Mouse (Mus musculus) yolk sac, embryonic 10.5 days (tissue): ENCODE measurements around the gene Taf15.

Experiments
- DNase-seq: peaks from one replicate; pipeline ENCODE4 v3.0.0-alpha.2; 2017; ENCODE audit warnings: low spot score

Taf15 gene

DNA sequence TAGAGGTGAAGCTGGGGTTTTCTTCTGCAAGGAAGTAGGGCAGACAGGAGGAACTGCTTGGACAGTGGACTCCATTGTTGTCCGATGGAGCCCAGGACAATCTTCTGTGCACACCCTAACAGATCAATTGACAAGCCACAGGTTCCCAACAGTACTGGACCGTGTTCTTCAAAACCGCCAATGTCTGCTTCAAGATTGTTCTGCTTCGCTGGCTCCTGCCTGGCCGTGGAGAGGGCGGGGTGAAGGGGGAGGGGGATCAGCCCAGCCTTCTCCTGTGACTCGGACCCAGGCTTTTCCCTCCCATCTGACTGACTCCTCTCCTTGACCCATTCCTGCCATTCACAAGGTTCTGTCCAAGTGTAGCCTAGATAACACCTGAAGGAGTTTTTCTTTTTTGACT lies 15.6 kb upstream of the Taf15 start:
- DNase-seq, result no peak

DNA sequence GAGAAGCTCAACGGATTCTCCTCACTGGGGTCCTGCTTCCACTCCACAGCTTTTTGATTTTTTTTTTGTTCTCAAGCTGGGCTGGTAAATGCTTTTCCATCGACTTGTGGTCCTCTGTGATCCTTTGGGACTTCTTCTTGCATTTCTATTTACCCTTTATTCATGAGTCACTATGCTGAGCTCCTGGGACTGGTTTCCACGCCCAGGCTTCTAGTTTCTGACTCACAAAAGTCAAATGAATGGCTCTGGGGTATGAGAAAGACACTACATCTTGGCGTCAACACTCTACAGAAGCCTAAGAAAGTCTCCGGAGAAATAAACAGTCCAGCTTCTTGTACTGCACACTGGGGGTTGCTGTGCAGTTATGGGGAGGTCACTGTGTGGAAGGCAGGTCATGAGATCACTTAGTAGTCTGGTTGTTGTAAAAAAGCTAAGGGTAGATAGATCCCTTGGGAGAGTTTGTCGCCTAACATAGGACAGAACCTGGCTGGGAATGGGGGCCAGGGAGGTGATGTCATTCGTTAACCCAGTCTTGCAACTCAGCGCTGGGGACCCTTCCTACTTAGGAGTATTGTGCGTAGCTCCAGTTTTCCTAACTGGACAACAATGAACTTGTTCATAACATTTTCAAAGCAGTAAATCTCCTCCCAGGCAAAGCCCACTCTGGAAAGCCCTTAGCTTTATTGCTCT lies 14.8 kb upstream of the Taf15 start:
- no peak for DNase-seq

GRCm38 (mm10) chr11:83461462-83462027 lies 11.3 kb upstream of the Taf15 start:
- no peak for DNase-seq

DNA sequence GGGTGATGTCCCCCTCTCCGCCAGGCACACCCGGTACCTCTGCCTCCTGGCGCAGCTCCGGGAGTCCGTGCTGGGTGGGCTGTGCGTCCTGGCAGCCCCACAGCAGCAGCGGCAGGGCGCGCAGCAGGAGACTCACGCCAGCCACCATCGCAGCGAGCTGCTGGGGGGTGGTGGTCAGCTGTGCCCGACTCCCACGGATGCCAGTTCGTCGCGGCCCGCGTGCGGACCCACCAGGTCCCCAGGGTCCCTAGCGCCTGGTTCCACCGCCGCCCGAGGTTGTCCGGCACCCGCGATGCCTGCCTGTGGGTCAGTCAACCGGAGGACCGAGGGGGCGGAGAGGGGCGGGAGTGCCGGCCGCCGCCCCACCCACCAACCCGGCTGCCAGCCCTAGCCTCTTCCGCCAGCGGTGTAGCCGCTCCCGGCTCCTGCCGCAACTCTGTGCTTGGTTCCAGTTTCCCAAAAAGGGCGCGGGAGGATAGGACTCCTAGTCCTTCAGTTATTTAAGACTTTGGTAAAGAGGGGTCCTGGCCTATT lies 10.1 kb upstream of the Taf15 start, which contains the start of gene Mmp28:
Mmp28 (minus strand) TSS at position 361 of the 534 bp plus-strand sequence.
- DNase-seq, result no peak

GRCm38 (mm10) chr11:83465976-83466375 lies 6.9 kb upstream of the Taf15 start:
- DNase-seq, result no peak

DNA sequence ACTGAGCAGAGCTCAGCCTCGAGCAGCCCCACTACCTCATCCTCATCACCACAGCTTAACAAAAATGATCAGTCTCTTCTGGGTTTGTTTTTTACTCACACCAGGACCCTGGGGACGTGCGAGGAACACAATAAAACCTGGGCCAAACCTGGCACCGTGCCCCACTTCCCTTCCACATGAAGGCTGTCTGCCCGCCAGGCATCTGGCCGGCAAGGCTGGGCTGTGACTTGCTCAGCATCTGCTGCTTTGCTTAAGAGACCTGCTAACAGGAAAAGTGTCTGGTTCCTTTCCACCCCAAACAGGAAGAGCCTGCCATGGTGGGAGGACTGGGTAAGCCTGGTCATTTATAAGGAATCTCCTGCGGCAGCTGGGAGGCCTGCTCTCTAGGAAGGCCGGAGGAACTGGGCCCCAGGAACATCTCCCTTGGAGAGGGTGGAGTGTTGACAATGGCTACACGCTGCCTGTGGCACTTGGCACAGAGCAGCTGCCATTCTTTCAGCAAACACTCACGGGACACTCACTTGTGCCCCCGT lies 5.7 kb upstream of the Taf15 start:
- peak; percentile 22 for DNase-seq

- no peak for DNase-seq
These were observed 4.1 kb upstream of the Taf15 start for GRCm38 (mm10) chr11:83468765-83469164.

DNA sequence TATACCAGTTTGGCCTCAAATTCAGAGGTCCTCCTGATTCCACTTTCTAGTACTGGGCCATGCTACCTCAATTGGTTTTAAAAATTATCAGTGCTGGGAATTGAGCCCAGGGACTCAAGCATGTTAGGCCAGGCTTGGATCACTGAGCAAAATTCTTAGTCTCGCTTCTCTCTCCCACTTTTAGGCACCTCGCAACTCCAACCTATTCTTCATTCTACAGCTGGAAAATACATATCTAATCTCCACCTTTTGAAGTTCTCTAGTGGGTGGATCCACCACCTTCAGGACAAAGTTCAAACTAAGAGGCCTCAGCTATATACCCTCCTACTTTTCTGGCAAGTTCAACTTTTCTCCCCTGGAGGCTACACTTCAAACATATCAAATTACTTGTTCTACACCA lies 1.1 kb upstream of the Taf15 start:
- no peak for DNase-seq

DNA sequence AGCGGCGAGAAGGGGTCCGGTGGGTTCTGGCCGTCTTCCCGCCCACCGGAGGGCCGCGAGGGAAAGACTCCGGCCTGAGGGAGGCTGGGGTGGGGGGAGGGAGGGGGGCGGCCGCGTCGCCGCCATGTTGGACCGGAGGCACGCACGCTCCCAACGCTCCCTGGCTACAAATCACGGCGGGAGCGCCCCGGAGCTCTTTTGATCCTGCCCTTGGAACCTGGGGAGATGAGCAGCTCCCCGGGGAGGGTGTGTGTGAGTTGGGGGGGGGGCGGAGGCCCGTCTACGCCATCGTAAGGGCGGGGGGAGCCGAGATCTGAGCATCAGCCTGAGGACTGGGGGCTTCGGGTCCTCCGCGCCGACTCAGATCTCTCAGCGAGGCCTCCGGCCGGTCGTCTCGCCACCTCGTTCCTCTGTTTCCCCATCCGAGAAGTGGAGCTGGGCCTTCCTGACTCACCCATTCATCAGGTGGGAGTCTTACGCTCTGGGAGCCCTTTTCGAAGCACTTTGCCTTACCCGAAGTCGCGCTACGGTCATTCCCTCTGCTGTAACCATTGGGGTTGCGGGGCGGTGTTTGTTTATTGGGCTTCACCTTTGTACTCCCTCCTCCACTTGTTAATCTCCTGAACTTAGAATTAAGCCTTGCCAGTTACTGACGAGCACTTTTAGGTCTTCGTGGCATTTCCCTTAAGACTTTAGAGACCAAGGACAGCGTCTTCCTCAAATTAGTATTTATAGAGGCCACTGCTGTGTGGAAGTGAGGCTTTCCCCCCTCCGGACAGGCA lies 540 bp downstream of the Taf15 start:
- no peak for DNase-seq

DNA sequence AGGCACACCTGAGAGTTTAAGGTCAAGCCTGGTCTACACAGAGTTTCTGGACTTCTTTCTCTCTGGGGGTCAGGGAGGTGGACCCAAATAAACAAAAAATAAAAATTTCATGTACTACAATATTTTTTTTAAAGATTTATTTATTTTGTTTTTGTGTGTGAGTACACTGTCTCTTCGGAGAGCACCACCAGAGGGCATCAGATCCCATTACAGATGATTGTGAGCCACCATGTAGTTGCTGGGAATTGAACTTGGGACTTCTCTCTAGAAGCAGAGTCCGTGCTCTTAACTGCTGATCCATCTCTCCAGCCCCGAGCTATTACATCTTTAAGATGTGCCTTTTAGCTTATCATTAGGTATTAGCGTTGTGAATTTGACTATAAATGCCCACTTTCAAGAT lies 18.6 kb downstream of the Taf15 start:
- no peak for DNase-seq

DNA sequence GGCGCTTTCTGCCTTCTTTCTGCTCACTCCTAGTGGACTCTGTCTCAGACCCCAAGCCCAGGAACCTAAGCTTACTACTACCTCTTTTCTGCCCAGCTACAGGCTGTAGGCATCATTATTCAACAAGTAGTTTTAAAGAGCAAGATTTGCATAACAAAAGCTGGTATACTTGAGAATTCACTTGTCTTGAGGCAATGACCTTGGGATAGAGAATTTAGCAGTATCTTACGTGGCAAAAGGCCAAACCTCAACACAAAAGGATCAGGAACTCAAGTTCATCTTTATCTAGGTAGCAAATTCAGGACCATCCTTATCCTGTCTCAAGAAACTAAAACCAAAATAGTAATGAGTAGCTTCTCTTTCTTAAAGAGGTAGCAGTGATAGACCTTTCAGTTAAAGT lies 22.7 kb downstream of the Taf15 start:
- DNase-seq, result no peak

- no peak for DNase-seq
These were observed 31.4 kb downstream of the Taf15 start for GRCm38 (mm10) chr11:83504308-83504707.

- DNase-seq, result no peak
These were observed 36.6 kb downstream of the Taf15 start for GRCm38 (mm10) chr11:83509521-83509920.

DNA sequence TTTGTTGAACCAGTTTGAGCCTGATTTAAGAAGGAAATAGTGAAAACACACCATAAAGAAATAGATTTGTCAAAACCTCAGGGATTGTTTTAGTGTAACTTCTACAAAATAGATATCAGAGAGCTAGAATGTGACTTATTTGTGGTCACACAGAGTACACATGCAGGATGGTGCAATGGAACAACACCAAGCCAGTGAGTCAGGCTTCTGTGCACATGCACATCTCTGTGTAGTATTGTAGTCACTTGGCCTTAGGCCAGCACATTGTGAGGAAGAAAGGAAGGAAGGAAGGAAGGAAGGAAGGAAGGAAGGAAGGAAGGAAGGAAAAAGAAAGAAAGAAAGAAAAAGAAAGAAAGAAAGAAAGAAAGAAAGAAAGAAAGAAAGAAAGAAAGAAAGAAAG lies 44.3 kb downstream of the Taf15 start:
- no peak for DNase-seq

- DNase-seq, result no peak
These were observed 45.5 kb downstream of the Taf15 start for GRCm38 (mm10) chr11:83518371-83518770.

GRCm38 (mm10) chr11:83522075-83522474 lies 49.2 kb downstream of the Taf15 start, which contains the start of gene Heatr9:
Gene Heatr9, minus strand, starts transcription at chr11:83522175.
- DNase-seq, result no peak

GRCm38 (mm10) chr11:83529024-83529423 lies 56.1 kb downstream of the Taf15 start:
- no peak for DNase-seq

- no peak for DNase-seq
These were observed 57.5 kb downstream of the Taf15 start, which contains the start of gene Ccl5 for GRCm38 (mm10) chr11:83530360-83530759. Gene Ccl5, minus strand, starts transcription at chr11:83530518.

DNA sequence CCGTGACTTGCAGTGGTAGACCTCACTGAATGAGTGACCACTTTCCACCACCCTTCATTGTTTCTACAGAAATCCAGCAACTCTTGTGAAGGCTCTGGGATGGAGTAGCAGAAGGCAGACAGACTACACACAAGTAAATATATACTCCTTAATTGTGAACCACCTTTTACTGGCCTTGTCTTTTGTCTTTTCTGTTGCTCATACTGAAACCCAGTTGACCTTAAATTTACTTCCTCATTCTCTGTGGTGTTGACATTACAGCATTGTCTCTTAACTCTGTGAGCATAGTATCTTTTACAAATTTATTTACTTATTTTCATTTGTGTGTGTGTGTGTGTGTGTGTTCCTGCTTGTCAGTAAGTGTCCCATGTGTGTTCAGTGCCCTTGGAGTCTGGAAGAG lies 60.3 kb downstream of the Taf15 start:
- DNase-seq, result no peak

- no peak for DNase-seq
These were observed 61.3 kb downstream of the Taf15 start for GRCm38 (mm10) chr11:83534143-83534542.

DNA sequence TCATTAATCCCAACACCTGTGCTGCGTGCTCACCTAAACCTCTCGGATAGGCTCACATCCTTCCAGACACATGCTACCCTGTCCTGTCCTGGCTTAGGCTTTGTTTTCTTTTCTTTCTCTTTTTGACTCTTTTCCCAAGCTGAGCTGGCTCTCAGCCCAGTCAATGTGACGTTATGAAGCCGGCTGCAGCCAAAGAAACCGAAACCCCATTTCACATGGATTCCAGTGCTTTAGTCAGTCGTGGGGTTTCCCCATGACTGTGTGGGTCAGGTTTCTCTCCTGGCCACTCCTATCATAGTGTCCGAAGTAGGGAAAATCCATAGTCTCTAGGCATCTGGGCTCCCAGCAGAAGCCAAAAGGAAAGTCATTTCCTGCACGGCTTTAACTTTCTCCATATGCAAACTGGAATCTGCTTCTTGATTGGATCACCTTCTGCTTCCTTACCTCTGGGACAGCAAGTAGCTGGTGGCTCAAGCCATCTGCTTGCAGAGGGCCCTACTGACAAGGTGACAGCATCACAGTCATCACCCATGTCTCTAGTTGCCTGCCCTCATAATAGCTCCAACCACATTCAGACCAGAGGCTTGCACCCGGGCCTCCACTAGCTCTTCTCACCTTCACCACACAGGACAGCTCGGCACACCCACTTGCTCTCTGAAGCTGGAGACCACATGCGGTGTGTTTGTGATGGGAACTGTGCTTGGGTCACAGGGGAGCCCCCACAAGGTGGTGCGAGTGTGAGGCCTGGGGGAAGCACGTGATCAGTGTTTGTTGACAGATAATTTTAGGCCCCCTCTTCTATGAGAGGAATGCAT lies 61.9 kb downstream of the Taf15 start:
- DNase-seq, result no peak

- no peak for DNase-seq
These were observed 63.9 kb downstream of the Taf15 start for GRCm38 (mm10) chr11:83536831-83537230.
